Mouse (Mus musculus) forebrain, embryonic 13.5 days (tissue): ENCODE measurements around the gene Vmn1r124. TPM values are rescaled to one million over a fixed set of nuclear protein-coding genes. Genes with fewer than 3 reads are reported as not detected.
"Not testable (repeated sequence)": the region's sequence is repeated elsewhere in the genome, so short reads cannot be mapped to it uniquely, and the experiment has no call there.

Experiments
- ATAC-seq: fragments of 200-750 bp; cut with Nextera tagmentation; 2 replicates; pipeline ENCODE4 v1.8.0; 2017
- H3K27ac ChIP-seq: fragments of 300-500 bp; sonication (generic); 2 replicates; pipeline ENCODE4 v1.5.1; 2015; ENCODE audit warnings: inconsistent platforms, mild to moderate bottlenecking, moderate library complexity
- H3K27me3 ChIP-seq: fragments of 300-500 bp; sonication (generic); 2 replicates; pipeline ENCODE4 v1.6.1; 2015; ENCODE audit warnings: mild to moderate bottlenecking, inconsistent platforms
- H3K36me3 ChIP-seq: fragments of 300-500 bp; sonication (generic); 2 replicates; pipeline ENCODE4 v1.6.1; 2015; ENCODE audit warnings: mild to moderate bottlenecking, inconsistent platforms; ENCODE audit not compliant: poor library complexity, severe bottlenecking
- H3K4me1 ChIP-seq: fragments of 300-500 bp; sonication (generic); 2 replicates; pipeline ENCODE4 v1.6.1; 2015; ENCODE audit warnings: inconsistent platforms
- H3K4me2 ChIP-seq: fragments of 300-500 bp; sonication (generic); 2 replicates; pipeline ENCODE4 v1.6.1; 2015; ENCODE audit warnings: inconsistent platforms, mild to moderate bottlenecking, moderate library complexity
- H3K4me3 ChIP-seq: fragments of 300-500 bp; sonication (generic); 2 replicates; pipeline ENCODE4 v1.5.1; 2015; ENCODE audit warnings: mild to moderate bottlenecking, inconsistent platforms
- H3K9ac ChIP-seq: fragments of 300-500 bp; sonication (generic); 2 replicates; pipeline ENCODE4 v1.6.1; 2015; ENCODE audit warnings: mild to moderate bottlenecking, inconsistent platforms
- H3K9me3 ChIP-seq: fragments of 300-500 bp; sonication (generic); replicated peaks from 2 replicates; pipeline ENCODE4 v1.6.1; 2016; ENCODE audit warnings: inconsistent platforms
- WGBS: fragments of 180-500 bp; shearing (Covaris S2); methylation state at CpG from one replicate; pipeline ENCODE4 v1.1.7; 2015; 5-methylcytosine and 5-hydroxymethylcytosine counted together
- polyA plus RNA-seq: library from polyadenylated mRNA; unstranded; fragments of >200 nt; fragmentation: Nextera tagmentation; extraction: Ambion mirVana; gene quantifications from 2 replicates; pipeline ENCODE4 v1.2.1, GENCODE M21; 2015

Gene Vmn1r124
- not detected in 2 replicates for polyA plus RNA-seq

DNA sequence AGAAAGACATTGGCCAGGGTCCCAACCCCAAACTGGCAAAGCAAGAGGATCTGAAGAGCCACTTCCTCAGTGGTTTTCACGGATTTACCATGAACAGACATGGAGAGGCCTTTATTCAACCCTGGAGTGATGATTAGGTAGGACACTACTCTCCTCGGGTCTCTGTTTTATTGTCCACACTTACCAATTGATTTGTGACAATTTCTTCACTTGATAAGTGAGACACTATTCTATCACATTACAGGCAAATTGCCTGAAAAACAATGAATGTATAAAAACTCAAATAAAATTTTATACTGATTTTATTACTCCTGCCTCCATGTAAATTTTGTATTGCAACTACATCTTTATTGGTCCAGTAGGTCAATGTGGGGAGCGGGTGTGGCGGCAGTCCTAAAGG, at the start of gene Vmn1r124:
Gene Vmn1r124, minus strand, starts transcription at position 101 of the 400 bp plus-strand sequence.
- H3K27ac ChIP-seq, H3K4me2 ChIP-seq, H3K27me3 ChIP-seq, ATAC-seq, H3K9me3 ChIP-seq, H3K4me1 ChIP-seq, H3K36me3 ChIP-seq, H3K4me3 ChIP-seq, H3K9ac ChIP-seq: not testable (repeated sequence)
- WGBS, result 74% methylated on average over 4 of the region's 4 CpGs

GRCm38 (mm10) chr7:21301367-21301766, 41.0 kb upstream of the Vmn1r124 start, which contains the start of gene Vmn1r126:
Gene Vmn1r126 (minus strand): TSS chr7:21301467.
- H3K9ac ChIP-seq, ATAC-seq, H3K36me3 ChIP-seq, H3K9me3 ChIP-seq, H3K4me3 ChIP-seq, H3K4me1 ChIP-seq, H3K27ac ChIP-seq, H3K4me2 ChIP-seq, H3K27me3 ChIP-seq: not testable (repeated sequence)
- no CpG with 5 or more reads among the region's 5 CpGs for WGBS

- not testable (repeated sequence) for H3K4me2 ChIP-seq, H3K9ac ChIP-seq, H3K4me1 ChIP-seq, H3K27me3 ChIP-seq, H3K36me3 ChIP-seq, ATAC-seq, H3K27ac ChIP-seq, H3K9me3 ChIP-seq, H3K4me3 ChIP-seq
- 66% methylated on average over 3 of the region's 3 CpGs for WGBS
Measured at GRCm38 (mm10) chr7:21271879-21272278, 11.5 kb upstream of the Vmn1r124 start, which contains the start of gene Vmn1r125. Gene Vmn1r125 (plus strand): TSS chr7:21272179.

Other genes starting within 250 kb of the Vmn1r124 start
- not detected in 2 replicates for gene Vmn1r119, start 248.2 kb downstream of the Vmn1r124 start, polyA plus RNA-seq
- not detected in 2 replicates for gene Vmn1r120, start 206.8 kb downstream of the Vmn1r124 start, polyA plus RNA-seq
- not detected in 2 replicates for gene Vmn1r121, start 162.1 kb downstream of the Vmn1r124 start, polyA plus RNA-seq
- gene Vmn1r122, start 126.5 kb downstream of the Vmn1r124 start, polyA plus RNA-seq, result not detected in 2 replicates
- not detected in 2 replicates for gene Vmn1r123, start 98.4 kb downstream of the Vmn1r124 start, polyA plus RNA-seq
- gene Gm5157, start 70.2 kb downstream of the Vmn1r124 start, polyA plus RNA-seq, result not detected in 2 replicates
- not detected in 2 replicates for gene Vmn1r125, start 11.6 kb upstream of the Vmn1r124 start, polyA plus RNA-seq
- not detected in 2 replicates for gene Vmn1r126, start 40.9 kb upstream of the Vmn1r124 start, polyA plus RNA-seq
- not detected in 2 replicates for gene Vmn1r127, start 59.2 kb upstream of the Vmn1r124 start, polyA plus RNA-seq
- not detected in 2 replicates for gene Vmn1r128, start 88.8 kb upstream of the Vmn1r124 start, polyA plus RNA-seq
- not detected in 2 replicates for gene Vmn1r129, start 100.7 kb upstream of the Vmn1r124 start, polyA plus RNA-seq
- gene Gm6882, start 172.1 kb upstream of the Vmn1r124 start, polyA plus RNA-seq, result not detected in 2 replicates